Mouse (Mus musculus) midbrain, embryonic 13.5 days (tissue): ENCODE measurements around the gene Tmem141. TPM values are rescaled to one million over a fixed set of nuclear protein-coding genes. Genes with fewer than 3 reads are reported as not detected.
A peak's percentile ranks its signal among the peaks of the same experiment; 100 is the strongest.

ENCODE experiments used
- ATAC-seq: fragments of 200-750 bp; cut with Nextera tagmentation; 2 replicates; pipeline ENCODE4 v1.8.0; 2017; ENCODE audit warnings: mild to moderate bottlenecking, moderate TSS enrichment, moderate library complexity
- H3K27ac ChIP-seq: fragments of 300-500 bp; sonication (generic); 2 replicates; pipeline ENCODE4 v1.5.1; 2015; ENCODE audit warnings: inconsistent platforms, mild to moderate bottlenecking, moderate library complexity
- H3K27me3 ChIP-seq: fragments of 300-500 bp; sonication (generic); 2 replicates; pipeline ENCODE4 v1.6.1; 2015; ENCODE audit warnings: mild to moderate bottlenecking, inconsistent platforms
- H3K36me3 ChIP-seq: fragments of 300-500 bp; sonication (generic); 2 replicates; pipeline ENCODE4 v1.6.1; 2015; ENCODE audit warnings: mild to moderate bottlenecking, inconsistent platforms
- H3K4me1 ChIP-seq: fragments of 300-500 bp; sonication (generic); replicated peaks from 2 replicates; pipeline ENCODE4 v1.6.1; 2015; ENCODE audit warnings: inconsistent platforms
- H3K4me2 ChIP-seq: fragments of 300-500 bp; sonication (generic); replicated peaks from 2 replicates; pipeline ENCODE4 v1.6.1; 2015; ENCODE audit warnings: moderate library complexity, mild to moderate bottlenecking, inconsistent platforms
- H3K4me3 ChIP-seq: fragments of 300-500 bp; sonication (generic); replicated peaks from 2 replicates; pipeline ENCODE4 v1.5.1; 2015; ENCODE audit warnings: mild to moderate bottlenecking, inconsistent platforms
- H3K9ac ChIP-seq: fragments of 300-500 bp; sonication (generic); replicated peaks from 2 replicates; pipeline ENCODE4 v1.6.1; 2015; ENCODE audit warnings: mild to moderate bottlenecking, inconsistent platforms
- H3K9me3 ChIP-seq: fragments of 300-500 bp; sonication (generic); 2 replicates; pipeline ENCODE4 v1.6.1; 2016; ENCODE audit warnings: mild to moderate bottlenecking, inconsistent platforms
- WGBS: fragments of 180-500 bp; shearing (Covaris S2); methylation state at CpG from one replicate; pipeline ENCODE4 v1.1.7; 2015; 5-methylcytosine and 5-hydroxymethylcytosine counted together
- polyA plus RNA-seq: library from polyadenylated mRNA; unstranded; fragments of >200 nt; fragmentation: Nextera tagmentation; extraction: Ambion mirVana; gene quantifications from 2 replicates; pipeline ENCODE4 v1.2.1, GENCODE M21; 2015

Tmem141 gene
- polyA plus RNA-seq, 1 experiment from 2014 or later: 27.5 TPM

DNA sequence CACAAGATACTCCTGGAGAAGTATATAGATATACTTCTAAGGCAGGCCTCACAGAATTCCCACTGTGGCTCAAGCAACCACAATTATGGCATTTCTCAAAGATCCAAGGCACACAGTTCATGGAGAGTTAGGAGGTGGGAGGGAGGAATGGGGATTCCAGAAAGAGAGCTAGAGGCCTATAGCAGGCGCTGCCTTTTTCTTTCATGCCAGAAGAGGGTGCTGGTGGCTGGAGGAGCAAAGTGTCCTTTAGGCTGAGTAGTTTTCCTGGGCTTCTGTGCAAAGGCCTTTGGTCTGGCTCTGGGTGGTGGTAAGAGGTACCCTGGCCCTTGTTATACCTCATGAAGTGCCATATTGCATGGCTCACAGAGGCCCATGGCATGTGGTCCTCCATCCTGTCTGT, 12.2 kb upstream of the Tmem141 start:
- Histone ChIP-seq H3K27me3 (no peaks in the 10 kb centered on the region), H3K4me1 (no peaks in the 10 kb centered on the region), H3K9me3 (no peaks in the 10 kb centered on the region), H3K27ac (no peak overlapping the region), H3K4me2 (no peak overlapping the region), H3K36me3 (no peaks in the 10 kb centered on the region), H3K4me3 (no peak overlapping the region), H3K9ac (no peak overlapping the region)
- ATAC-seq: no peak
- 38% methylated on average over 1 of the region's 1 CpGs for WGBS

DNA sequence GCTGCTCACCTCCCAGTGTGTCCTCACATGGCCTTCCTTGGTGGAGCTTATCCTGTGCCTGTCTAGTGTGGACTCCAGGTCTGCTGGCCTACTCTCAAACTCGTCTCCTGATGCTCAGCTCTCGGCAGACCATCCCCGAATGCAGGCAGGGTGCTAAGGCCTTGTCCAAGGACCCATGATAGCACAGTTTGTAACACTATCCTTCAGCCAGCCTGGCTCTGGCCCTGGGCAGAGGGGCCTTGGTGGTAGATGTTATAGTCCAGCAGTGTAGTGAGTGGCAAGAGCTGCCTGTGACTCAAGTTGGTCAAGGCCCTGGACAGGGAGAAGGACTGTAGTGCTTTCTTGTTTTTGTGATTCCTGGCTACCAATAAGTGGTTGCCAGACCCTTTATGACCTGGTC, 11.8 kb upstream of the Tmem141 start:
- WGBS: 77% methylated on average over 3 of the region's 3 CpGs
- Histone ChIP-seq H3K4me3 (no peak overlapping the region), H3K9me3 (no peaks in the 10 kb centered on the region), H3K27ac (no peak overlapping the region), H3K4me1 (no peaks in the 10 kb centered on the region), H3K4me2 (no peak overlapping the region), H3K27me3 (no peaks in the 10 kb centered on the region), H3K9ac (no peak overlapping the region), H3K36me3 (no peaks in the 10 kb centered on the region)
- no peak for ATAC-seq

DNA sequence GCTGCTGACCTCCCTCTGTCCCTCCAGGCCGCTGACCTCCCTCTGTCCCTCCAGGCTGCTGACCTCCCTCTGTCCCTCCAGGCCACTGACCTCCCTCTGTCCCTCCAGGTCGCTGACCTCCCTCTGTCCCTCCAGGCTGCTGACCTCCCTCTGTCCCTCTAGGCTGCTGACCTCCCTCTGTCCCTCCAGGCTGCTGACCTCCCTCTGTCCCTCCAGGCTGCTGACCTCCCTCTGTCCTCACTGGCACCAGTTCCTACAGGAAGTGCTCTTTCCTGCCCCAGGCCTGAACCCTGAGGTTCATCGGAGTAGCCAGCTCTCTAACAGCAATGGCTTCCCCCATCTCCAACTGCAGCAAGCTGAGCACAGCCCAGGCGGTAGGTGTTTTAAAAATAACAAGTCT, 6.9 kb upstream of the Tmem141 start:
- Histone ChIP-seq H3K9me3 (no peaks in the 10 kb centered on the region), H3K4me2 (no peak overlapping the region), H3K27me3 (peaks cover 8% of the 10 kb centered on the region; the same call in 1 of the 2 replicates), H3K36me3 (no peaks in the 10 kb centered on the region), H3K4me3 (no peak overlapping the region), H3K9ac (no peak overlapping the region), H3K27ac (no peak overlapping the region), H3K4me1 (no peaks in the 10 kb centered on the region)
- 55% methylated on average over 4 of the region's 4 CpGs for WGBS
- no peak for ATAC-seq

DNA sequence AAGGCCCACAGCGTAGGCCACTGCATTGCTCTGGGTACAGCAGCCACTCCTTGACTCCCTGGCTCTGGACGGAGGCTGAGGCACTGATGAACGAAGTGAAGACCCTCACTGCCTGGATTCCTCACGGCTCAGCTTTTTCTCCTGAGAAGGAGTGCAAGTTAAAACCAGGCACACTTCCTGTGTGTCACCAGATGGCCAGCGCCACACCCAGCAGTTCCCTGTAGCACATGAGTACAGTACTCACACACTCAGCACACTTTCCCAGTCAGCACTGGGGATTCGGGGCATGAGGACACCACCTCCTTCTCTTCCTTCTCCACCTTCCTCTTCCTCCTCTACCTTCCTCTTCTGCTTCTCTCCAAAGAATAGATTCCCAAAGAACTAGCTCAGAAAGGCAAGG, 6.0 kb upstream of the Tmem141 start, which contains the start of gene Fcna:
Gene Fcna, minus strand, starts transcription at position 220 of the 400 bp plus-strand sequence.
- Histone ChIP-seq H3K36me3 (no peaks in the 10 kb centered on the region), H3K9ac (no peak within 1 kb of the TSS), H3K27me3 (peaks cover 8% of the 10 kb centered on the region; the same call in 1 of the 2 replicates), H3K4me2 (no peak within 1 kb of the TSS), H3K4me3 (no peak within 1 kb of the TSS), H3K9me3 (no peaks in the 10 kb centered on the region), H3K4me1 (no peaks in the 10 kb centered on the region), H3K27ac (no peak within 1 kb of the TSS)
- no peak for ATAC-seq
- whole genome bisulfite sequencing: 86% methylated on average over 6 of the region's 6 CpGs

DNA sequence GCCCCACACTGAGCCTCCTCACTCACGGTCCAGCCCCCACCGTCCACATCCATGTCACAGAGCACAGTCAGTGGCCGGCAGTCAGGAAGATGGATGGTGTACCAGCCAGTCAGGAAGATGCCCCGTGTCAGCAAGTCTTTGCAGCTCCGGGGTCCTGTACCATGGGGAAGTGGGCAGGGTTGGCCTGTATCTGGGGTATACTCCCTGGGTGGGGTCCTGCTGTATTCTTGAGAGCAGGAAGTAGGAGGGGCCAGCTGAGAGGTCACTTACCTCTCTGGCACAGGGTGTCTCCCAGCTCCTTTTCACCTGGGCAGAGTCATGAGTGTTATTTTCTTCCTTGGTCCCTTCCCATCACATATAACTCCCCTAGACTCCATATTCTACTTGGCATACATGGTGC, 4.2 kb upstream of the Tmem141 start:
- no peak for ATAC-seq

DNA sequence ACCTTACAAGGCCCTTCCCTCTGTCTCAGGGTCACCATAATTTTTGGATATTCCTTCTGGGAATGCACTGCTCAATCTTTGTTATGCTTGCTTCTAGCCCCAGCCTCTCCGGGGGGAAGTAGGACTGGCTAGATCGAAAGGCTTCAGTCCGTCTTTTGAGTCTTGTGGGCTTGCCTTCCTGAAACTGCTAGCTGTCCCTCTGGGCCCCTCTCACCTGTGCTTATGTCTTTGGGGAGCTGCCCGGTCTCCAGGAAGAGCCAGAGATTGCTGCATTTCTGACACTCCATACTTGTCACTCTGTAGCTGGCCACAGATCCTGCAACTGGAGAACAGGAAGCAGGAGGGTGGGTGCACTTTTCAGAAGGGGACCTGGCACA, 965 bp downstream of the Tmem141 start:
- no peak overlapping the region for H3K27ac ChIP-seq
- ATAC-seq: no peak
- peaks cover 18% of the 10 kb centered on the region for H3K4me1 ChIP-seq

More for the DNA sequence above, 4.2 kb upstream of the Tmem141 start:
- Histone ChIP-seq H3K9me3 (no peaks in the 10 kb centered on the region), H3K4me1 (peaks cover 10% of the 10 kb centered on the region), H3K4me3 (no peak overlapping the region), H3K4me2 (no peak overlapping the region), H3K9ac (no peak overlapping the region; the same call in 1 of the 2 replicates), H3K27ac (no peak overlapping the region), H3K36me3 (no peaks in the 10 kb centered on the region), H3K27me3 (peaks cover 8% of the 10 kb centered on the region; the same call in 1 of the 2 replicates)
- 86% methylated on average over 5 of the region's 5 CpGs for WGBS

DNA sequence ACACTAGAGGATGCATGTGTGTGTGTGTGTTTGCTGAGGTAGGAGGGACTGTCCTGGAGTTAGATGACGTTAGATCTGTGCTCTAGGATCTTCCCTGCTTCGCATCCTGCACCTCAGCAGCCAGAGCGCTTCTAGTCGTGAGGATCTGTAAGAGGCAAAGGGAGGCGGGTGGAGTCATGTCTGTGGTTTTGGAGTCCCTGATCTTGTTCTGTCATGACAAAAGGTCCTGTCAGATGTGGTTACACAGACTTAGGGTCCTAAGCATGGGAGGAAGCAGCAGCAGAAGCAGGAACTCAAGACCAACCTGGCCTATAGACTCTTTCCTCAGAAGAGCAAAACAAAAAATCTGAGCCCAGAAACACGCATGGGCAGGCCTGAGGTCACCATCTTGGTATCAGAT, 1.4 kb downstream of the Tmem141 start:
- H3K36me3 ChIP-seq: no peaks in the 10 kb centered on the region
- H3K4me2 ChIP-seq: no peak overlapping the region
- H3K4me1 ChIP-seq: peaks cover 18% of the 10 kb centered on the region
- H3K27me3 ChIP-seq: peaks cover 38% of the 10 kb centered on the region
- no peaks in the 10 kb centered on the region for H3K9me3 ChIP-seq
- 81% methylated on average over 6 of the region's 6 CpGs for WGBS
- no peak overlapping the region for H3K27ac ChIP-seq
- H3K4me3 ChIP-seq: no peak overlapping the region
- ATAC-seq: no peak
- no peak overlapping the region for H3K9ac ChIP-seq

More for the DNA sequence above, 965 bp downstream of the Tmem141 start:
- Histone ChIP-seq H3K4me3 (no peak overlapping the region), H3K9ac (no peak overlapping the region; the same call in 1 of the 2 replicates), H3K4me2 (peak overlapping the region; percentile 74), H3K9me3 (no peaks in the 10 kb centered on the region), H3K36me3 (no peaks in the 10 kb centered on the region), H3K27me3 (peaks cover 33% of the 10 kb centered on the region)
- 92% methylated on average over 4 of the region's 4 CpGs for WGBS

DNA sequence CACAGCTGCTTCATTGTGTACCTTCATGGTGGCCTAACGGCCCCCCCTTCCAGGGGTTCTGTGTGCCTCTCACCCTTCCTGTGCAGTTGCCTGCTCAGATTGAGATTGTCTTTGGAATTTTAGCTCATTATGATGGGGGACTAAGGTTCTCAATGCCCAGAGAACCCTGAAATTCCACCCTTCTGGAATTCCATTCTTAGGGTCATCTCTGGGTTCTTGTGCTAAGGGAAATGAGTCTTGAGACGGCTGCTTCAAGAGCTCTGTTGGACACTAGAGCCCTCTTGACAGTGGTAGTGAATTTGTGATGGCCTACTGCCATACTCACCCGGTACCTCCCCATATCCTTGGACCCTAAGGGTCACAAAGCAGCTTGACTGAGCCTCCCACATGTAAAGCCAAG, 4.2 kb downstream of the Tmem141 start, which contains the start of gene Ccdc183:
Gene Ccdc183, minus strand, starts transcription at position 101 of the 400 bp plus-strand sequence.
- ATAC-seq: no peak
- no peak within 1 kb of the TSS for H3K4me2 ChIP-seq
- no peak within 1 kb of the TSS for H3K4me3 ChIP-seq
- 75% methylated on average over 3 of the region's 3 CpGs for WGBS
- peaks cover 44% of the 10 kb centered on the region for H3K27me3 ChIP-seq
- H3K4me1 ChIP-seq: peaks cover 18% of the 10 kb centered on the region
- no peak within 1 kb of the TSS for H3K27ac ChIP-seq
- no peaks in the 10 kb centered on the region for H3K36me3 ChIP-seq
- H3K9me3 ChIP-seq: no peaks in the 10 kb centered on the region
- no peak within 1 kb of the TSS for H3K9ac ChIP-seq

DNA sequence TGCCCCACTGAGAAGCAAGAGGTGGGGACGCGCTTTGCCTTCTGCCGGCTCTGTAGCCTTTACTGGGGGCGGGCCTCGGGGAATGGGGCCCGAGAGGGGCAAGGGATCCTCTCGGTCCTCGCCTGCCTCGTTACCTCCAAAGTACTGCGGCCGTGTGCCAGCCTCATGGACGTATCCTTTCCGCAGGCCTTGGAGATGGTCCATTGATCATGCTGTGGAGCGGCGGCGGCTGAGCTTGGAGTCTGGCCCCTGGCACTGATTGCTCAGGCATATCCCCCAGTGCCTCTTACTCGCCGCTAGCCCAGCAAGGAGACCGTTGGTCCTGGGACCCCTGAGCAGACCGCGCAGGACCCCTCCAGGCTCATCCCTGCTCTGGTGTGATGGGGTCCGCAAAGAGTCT, 5.4 kb downstream of the Tmem141 start:
- Histone ChIP-seq H3K27ac (no peak overlapping the region), H3K4me1 (peaks cover 12% of the 10 kb centered on the region), H3K4me2 (no peak overlapping the region), H3K9ac (no peak overlapping the region), H3K36me3 (no peaks in the 10 kb centered on the region), H3K27me3 (peaks cover 44% of the 10 kb centered on the region), H3K9me3 (no peaks in the 10 kb centered on the region), H3K4me3 (no peak overlapping the region)
- WGBS: 23% methylated on average over 22 of the region's 22 CpGs
- no peak for ATAC-seq

DNA sequence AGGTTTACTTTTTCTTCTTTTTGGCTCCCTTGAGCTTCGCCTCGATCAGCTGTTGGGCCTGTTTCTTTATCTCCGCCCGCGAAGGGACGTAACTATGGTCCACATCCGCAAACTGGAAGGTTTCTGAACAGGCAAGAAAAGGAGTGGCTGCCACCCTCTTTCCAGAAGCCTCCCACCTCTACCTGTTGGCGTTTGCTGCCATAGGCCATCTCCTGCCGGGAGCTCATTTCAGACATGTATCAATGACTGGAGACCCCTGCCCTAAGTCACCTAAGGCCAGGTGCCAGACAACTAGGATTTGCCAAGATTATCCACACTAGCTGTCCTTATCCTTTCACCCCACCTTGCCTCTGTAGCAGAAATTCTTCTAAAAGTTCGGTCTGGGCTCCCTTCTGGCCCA, 13.1 kb downstream of the Tmem141 start:
- Histone ChIP-seq H3K27me3 (peaks cover 7% of the 10 kb centered on the region), H3K9ac (peak overlapping the region; percentile 53), H3K9me3 (no peaks in the 10 kb centered on the region), H3K4me2 (peak overlapping the region; percentile 71), H3K4me1 (peaks cover 23% of the 10 kb centered on the region), H3K27ac (peak overlapping the region; percentile 91; the same call in 1 of the 2 replicates), H3K36me3 (no peaks in the 10 kb centered on the region), H3K4me3 (peak overlapping the region; percentile 81)
- ATAC-seq: peak; percentile 43
- WGBS: 73% methylated on average over 10 of the region's 10 CpGs

DNA sequence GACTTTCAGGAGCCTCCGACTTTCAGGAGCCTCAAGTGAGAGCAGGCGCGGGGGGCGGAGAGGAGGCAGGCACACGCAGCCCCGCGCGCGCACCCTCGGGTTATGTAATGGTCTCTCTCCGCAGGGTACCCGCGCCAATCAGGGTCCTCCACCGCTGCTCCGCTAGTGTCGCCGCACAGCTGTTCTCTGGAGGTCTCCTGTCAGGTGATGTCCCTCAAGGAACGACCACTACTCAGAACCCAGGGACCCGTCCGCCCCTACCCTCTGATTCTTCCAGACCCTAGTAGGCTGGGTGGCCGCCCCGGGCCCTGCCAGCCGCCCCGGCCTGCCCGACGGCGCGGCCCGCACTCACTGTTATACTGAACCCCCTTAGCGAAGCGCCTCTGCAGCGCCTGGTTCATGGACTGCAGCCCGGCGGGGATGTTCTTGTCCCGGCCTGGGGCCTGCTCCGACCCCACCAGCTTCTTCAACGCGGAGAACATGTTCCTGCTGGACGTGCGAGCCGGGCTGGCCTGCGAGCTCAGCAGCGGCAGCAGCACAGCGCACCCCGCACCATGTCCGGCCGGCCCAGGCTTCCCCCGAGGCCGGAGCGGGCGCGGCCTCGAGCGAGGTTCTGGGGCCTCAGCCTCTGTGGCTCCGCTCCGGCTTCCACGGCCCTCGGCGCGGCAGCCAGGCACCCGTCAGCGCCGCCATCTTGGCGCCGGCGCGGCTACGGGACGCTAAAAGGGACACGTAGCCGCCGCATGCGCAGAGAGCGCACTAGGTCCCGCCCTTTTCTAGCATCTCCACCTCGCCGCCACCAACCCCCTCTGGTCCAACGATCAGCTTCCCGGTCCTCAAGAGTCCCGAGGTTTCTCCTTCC, 13.8 kb downstream of the Tmem141 start, which contains the start of gene Rabl6:
Gene Rabl6, minus strand, starts transcription at position 761 of the 862 bp plus-strand sequence.
- Histone ChIP-seq H3K4me1 (peaks cover 23% of the 10 kb centered on the region), H3K36me3 (peaks cover 5% of the 10 kb centered on the region), H3K9ac (peak within 1 kb of the TSS; percentile 91), H3K4me3 (peak within 1 kb of the TSS; percentile 81), H3K9me3 (no peaks in the 10 kb centered on the region), H3K4me2 (peak within 1 kb of the TSS; percentile 71), H3K27me3 (peaks cover 7% of the 10 kb centered on the region), H3K27ac (peak within 1 kb of the TSS; percentile 91)
- WGBS: under 1% methylated on average over 80 of the region's 80 CpGs
- ATAC-seq: peak; percentile 92

DNA sequence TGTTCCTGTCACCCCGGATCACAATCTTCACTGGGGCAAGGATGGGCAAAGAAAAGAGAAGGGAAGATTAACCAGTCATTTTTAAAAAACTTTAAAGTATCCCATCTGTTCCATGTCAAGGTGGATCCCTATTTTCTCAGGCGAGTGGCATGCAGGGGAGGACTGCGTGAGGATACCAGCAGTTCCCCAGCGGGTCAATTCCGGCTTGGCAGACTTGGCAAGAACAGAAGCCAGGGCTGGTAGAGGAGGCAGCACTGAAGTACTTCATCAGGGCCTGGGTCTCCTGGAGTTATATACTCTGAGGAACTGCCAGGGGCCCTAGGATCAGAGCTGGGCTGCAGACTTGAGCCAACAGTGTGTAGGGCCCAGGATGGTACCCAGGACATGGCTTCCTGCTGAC, 19.3 kb downstream of the Tmem141 start:
- WGBS: 97% methylated on average over 5 of the region's 5 CpGs
- H3K9ac ChIP-seq: no peak overlapping the region
- H3K4me1 ChIP-seq: peaks cover 16% of the 10 kb centered on the region
- no peak for ATAC-seq
- no peaks in the 10 kb centered on the region for H3K9me3 ChIP-seq
- H3K36me3 ChIP-seq: peaks cover 59% of the 10 kb centered on the region
- no peak overlapping the region for H3K27ac ChIP-seq
- no peaks in the 10 kb centered on the region for H3K27me3 ChIP-seq
- no peak overlapping the region for H3K4me2 ChIP-seq
- no peak overlapping the region for H3K4me3 ChIP-seq
